Mouse (Mus musculus) ZHBTc4 (cell line): ENCODE measurements around the gene Esyt1.
"Not testable (repeated sequence)": the region's sequence is repeated elsewhere in the genome, so short reads cannot be mapped to it uniquely, and the experiment has no call there.

Experiments
- DNase-seq: peaks from one replicate; pipeline ENCODE4 v3.0.0-alpha.2; 2011; ENCODE audit warnings: low read depth, low spot score

The Esyt1 gene

DNA sequence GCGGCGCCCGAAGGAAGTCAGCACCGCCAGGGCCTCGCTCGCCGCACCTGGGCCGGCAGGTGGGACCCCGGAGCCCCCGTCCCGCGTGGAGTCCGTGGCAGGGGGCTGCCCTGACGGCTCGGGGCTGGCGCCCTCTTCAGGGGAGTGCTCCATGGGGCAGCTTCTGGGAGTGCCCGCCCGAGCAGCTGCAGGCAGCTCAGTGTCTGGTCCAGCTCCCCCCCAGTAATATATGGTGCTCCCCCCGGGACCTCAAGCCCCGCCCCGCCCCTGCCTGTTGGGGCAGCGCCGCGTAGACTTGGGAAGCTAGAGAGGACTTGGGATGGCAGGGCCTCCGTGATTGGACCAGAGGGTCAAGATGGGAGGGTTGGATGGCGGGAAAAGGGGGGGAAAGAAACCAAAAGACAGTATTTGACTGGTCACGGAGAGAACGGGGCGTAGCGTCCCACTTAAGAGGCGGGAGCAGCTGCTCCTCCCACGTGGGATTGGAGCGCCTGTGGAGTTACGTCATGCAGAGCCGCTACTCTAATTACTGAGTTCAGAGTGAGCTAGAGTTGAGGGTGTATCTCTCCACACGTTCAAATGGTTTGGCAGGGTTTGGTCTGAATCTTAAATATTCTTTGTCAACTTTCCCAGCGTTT lies at the start of gene Esyt1:
Gene Esyt1, minus strand, starts transcription at position 201 of the 638 bp plus-strand sequence.
- peak; percentile 99 for DNase-seq

- peak; percentile 77 for DNase-seq
Measured at GRCm38 (mm10) chr10:128575063-128575462, 49.4 kb upstream of the Esyt1 start.

- DNase-seq, result peak; percentile 100
Measured at GRCm38 (mm10) chr10:128565788-128566531, 40.3 kb upstream of the Esyt1 start, which contains the start of gene Pa2g4. Gene Pa2g4 (minus strand): TSS chr10:128565987.

GRCm38 (mm10) chr10:128565206-128565787 lies 39.6 kb upstream of the Esyt1 start:
- DNase-seq, result no peak

DNA sequence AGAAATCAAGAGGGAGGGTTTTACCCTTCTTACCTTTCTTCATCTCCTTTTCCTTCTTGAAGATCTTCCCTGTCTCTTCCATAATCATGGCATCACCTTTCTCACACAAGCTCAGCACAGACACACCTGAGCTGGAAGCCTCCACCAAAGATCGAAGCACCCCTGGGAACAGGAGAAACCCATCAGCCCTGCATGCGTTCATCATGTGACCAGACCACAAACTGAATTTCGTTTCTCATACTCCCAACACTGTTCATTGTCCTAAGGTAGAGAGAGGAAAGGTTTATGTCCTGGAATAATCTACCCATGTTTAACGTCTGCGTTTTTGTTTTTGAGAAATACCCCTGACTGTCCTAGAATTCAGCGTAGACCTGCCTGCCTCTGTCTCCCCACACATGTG lies 37.9 kb upstream of the Esyt1 start:
- DNase-seq, result no peak

GRCm38 (mm10) chr10:128556963-128557362 lies 31.3 kb upstream of the Esyt1 start:
- DNase-seq, result no peak

GRCm38 (mm10) chr10:128556286-128556685 lies 30.6 kb upstream of the Esyt1 start:
- peak; percentile 72 for DNase-seq

- not testable (repeated sequence) for DNase-seq
Measured at GRCm38 (mm10) chr10:128555567-128555966, 29.9 kb upstream of the Esyt1 start.

DNA sequence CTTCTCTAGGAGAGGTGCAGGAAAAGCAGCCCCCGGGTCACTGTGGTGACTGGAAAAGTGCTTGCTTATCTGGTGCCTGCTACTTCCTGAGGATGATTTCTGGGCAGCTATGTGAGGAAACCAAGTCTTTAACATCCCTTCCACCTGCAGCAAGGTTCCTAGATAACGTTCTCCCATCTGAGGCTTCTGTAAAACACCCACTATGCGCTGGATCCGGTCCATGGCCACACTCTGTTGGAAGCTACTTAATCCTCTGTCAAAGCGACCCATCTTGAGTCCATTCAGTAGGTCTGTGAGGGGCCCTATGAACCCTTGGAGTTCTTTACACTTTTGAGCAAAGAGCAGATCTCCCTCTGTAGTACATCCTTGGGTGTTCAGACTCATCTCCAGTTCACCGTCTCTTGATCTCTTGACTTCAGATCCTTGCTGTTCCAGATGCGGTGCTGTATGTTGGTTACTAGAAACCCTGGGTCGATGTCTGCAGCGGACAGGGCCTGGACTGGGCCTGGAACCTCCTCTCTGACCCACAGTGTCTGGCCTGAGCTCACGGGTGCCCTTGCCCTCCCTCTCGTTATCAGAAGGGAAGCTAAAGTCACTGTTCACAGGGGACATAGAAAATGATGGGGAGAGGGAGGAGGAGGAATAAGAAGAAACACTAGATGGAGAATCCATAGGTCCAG lies 24.6 kb upstream of the Esyt1 start:
- not testable (repeated sequence) for DNase-seq

GRCm38 (mm10) chr10:128549682-128550057 lies 24.0 kb upstream of the Esyt1 start:
- DNase-seq, result not testable (repeated sequence)

- DNase-seq, result peak; percentile 98
Measured at GRCm38 (mm10) chr10:128548947-128549681, 23.4 kb upstream of the Esyt1 start, which contains the start of gene Rpl41. Gene Rpl41 (minus strand): TSS chr10:128549305.

GRCm38 (mm10) chr10:128548051-128548791 lies 22.6 kb upstream of the Esyt1 start:
- not testable (repeated sequence) for DNase-seq

DNA sequence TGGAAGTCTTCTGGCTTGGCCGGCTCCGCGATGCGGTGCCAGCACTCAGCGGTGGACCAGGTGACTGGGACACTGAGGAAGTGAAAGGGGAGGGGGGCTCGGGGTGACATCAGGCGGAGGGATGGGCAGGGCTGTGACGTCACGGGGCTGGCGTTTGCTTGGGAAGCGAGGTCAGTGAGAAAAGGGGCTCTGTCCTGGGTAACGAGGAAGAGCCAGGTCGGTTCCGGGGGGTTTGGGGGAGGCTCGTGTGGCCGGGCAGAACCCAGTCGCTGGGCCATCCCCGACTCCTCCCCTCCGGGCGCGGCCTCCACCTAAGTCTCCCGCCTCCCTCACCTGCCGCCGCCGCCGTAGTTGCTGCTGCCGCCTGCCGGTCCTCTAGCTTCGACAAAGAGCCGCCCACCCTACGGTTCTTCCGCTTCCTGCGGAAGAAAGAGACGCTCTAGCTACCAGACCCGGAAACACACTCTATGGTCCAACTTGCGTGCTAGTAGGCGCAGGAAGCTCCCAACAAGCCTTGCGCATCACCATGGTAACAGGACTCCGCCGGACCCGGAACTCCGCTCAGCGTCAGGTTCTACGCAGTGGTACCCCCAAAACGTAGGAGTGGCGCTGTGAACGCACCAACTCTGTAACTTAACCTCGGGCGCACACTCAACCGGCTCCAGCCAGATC lies 21.8 kb upstream of the Esyt1 start, which contains the start of gene Zc3h10:
Gene Zc3h10, minus strand, starts transcription at position 414 of the 672 bp plus-strand sequence.
- DNase-seq, result peak; percentile 99

DNA sequence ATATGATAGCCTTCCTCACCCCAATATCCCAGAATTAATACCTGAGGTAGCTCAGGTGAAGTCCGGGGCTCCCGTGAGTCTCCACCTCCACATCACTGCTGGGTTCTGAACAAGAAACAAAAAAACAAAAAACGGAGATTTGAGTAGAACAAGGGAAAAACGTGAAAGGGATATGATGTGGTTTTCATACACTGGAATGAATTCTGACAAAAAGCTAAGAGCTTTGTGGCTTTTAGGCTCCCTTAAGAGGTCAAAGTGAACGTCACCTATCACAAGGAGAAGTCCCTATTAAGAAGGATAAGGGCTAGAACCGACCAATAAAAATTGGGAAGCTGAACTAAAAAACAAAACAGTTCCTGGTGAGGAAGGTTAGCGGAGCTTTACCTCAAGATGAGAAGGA lies 21.1 kb upstream of the Esyt1 start:
- no peak for DNase-seq

- DNase-seq, result peak; percentile 86
Measured at GRCm38 (mm10) chr10:128546361-128546760, 20.7 kb upstream of the Esyt1 start.

- DNase-seq, result no peak
Measured at GRCm38 (mm10) chr10:128545570-128545898, 19.9 kb upstream of the Esyt1 start.

GRCm38 (mm10) chr10:128544674-128545569 lies 19.3 kb upstream of the Esyt1 start:
- no peak for DNase-seq

DNA sequence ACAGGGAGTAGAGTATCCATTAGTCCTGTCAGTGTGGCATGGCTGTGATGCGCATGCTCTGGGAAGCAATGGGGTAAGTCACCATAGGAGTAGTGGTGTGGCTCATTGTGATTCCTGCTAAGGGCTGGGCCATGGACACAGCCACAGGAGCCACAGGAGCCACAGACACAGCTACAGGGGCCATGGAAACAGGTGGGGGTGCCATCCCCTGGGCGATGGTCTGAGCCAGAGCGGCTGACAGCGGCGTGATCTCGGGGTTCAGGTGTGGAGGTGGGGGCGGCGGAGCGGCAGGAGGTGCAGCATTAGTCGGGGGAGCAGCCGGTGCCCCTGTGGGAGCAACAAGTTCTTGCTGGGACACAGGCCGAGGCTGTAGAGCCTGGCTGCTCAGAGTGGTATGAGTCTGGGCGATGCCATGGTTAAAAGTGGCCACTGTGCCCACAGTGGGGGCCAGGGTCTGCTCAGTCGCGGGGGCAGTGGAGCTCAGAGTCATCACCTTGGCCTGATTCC lies 18.5 kb upstream of the Esyt1 start:
- no peak for DNase-seq

GRCm38 (mm10) chr10:128543100-128543499 lies 17.4 kb upstream of the Esyt1 start:
- DNase-seq, result no peak
